Mouse (Mus musculus) lung, adult 2 months (tissue): ENCODE results near the gene Kcne2.

Experiments
- CTCF ChIP-seq: fragments of 200-500 bp; IDR thresholded peaks from 2 replicates; pipeline ENCODE4 v1.5.1; 2011; ENCODE audit warnings: mild to moderate bottlenecking, low read length, control low read depth; ENCODE audit not compliant: insufficient read depth
- POLR2A ChIP-seq: fragments of 200-500 bp; IDR thresholded peaks from 2 replicates; pipeline ENCODE4 v1.6.1; 2011; ENCODE audit warnings: low read depth, mild to moderate bottlenecking, control low read depth, low read length, borderline replicate concordance; ENCODE audit errors: extremely low read depth

DNA sequence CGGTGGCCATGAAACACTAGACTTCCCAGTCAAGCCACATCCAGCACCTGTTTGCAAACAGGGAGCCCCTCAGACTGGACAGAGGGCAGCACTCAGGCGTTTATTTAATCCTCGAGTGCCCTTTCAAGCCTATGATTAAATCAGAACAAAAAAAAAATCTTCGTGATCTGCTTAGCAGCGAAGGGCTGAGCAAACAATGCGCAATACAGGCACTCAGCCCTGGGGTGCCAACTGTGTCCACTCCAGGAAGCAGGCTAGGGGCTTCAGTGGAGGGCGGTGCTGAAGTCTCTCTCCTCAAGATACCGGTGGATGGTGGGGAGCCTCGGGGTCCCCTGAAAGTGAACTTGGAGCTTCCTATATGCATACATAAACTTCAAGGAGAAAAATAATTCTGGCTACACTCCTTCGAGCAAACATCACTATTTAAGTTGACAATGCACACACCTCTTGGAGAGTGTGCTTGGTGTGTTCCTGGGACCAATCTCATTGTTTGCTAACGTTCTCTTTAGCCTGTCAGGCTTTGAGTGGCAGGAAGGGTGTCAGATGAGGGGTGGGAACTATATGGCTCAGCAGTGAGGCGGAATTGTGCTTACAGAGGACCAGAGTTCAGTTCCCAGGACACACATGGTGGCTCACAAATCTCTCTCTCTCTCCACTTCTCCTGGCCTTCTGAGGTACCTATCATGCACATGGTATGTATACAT, 2.2 kb downstream of the Kcne2 start:
- TF ChIP-seq POLR2A (no peak), CTCF (no peak)
